Mouse (Mus musculus) lung, embryonic 14.5 days (tissue): ENCODE measurements around the gene Myd88. TPM values are rescaled to one million over a fixed set of nuclear protein-coding genes. Genes with fewer than 3 reads are reported as not detected.

ENCODE experiments used
- ATAC-seq: fragments of 200-750 bp; cut with Nextera tagmentation; 2 replicates; pipeline ENCODE4 v1.8.0; 2017; ENCODE audit warnings: mild to moderate bottlenecking, moderate TSS enrichment, moderate library complexity; ENCODE audit not compliant: insufficient read depth
- DNase-seq: peaks from one replicate; pipeline ENCODE4 v3.0.0-alpha.2; 2015
- H3K27ac ChIP-seq: fragments of 300-500 bp; sonication (generic); 2 replicates; pipeline ENCODE4 v1.5.1; 2014; ENCODE audit warnings: low read depth, mild to moderate bottlenecking, moderate library complexity
- H3K27me3 ChIP-seq: fragments of 300-500 bp; sonication (generic); 2 replicates; pipeline ENCODE4 v1.6.1; 2014; ENCODE audit warnings: low read length, control low read depth; ENCODE audit not compliant: insufficient read depth
- H3K36me3 ChIP-seq: fragments of 300-500 bp; sonication (generic); 2 replicates; pipeline ENCODE4 v1.6.1; 2014; ENCODE audit warnings: control low read depth; ENCODE audit not compliant: insufficient read depth
- H3K4me1 ChIP-seq: fragments of 300-500 bp; sonication (generic); 2 replicates; pipeline ENCODE4 v1.6.1; 2014; ENCODE audit warnings: antibody characterized with exemption, control low read depth; ENCODE audit not compliant: insufficient read depth
- H3K4me2 ChIP-seq: fragments of 300-500 bp; sonication (generic); 2 replicates; pipeline ENCODE4 v1.6.1; 2014; ENCODE audit warnings: mild to moderate bottlenecking
- H3K4me3 ChIP-seq: fragments of 300-500 bp; sonication (generic); 2 replicates; pipeline ENCODE4 v1.5.1; 2014; ENCODE audit warnings: low read depth, low read length
- H3K9ac ChIP-seq: fragments of 300-500 bp; sonication (generic); 2 replicates; pipeline ENCODE4 v1.6.1; 2014
- H3K9me3 ChIP-seq: fragments of 300-500 bp; sonication (generic); 2 replicates; pipeline ENCODE4 v1.6.1; 2016; ENCODE audit warnings: low read depth, low read length, control low read depth
- CTCF ChIP-seq: IDR thresholded peaks from 2 replicates; pipeline ENCODE4 v1.5.1; 2016; ENCODE audit warnings: antibody characterized with exemption, low read depth
- WGBS: fragments of 180-500 bp; shearing (Covaris S2); extraction: QIAGEN DNeasy Blood & Tissue Kit; methylation state at CpG from one replicate; pipeline ENCODE4 v1.1.7; 2014; 5-methylcytosine and 5-hydroxymethylcytosine counted together
- polyA plus RNA-seq: library from polyadenylated mRNA; unstranded; fragments of >200 nt; fragmentation: Nextera tagmentation; extraction: Ambion mirVana; gene quantifications from 2 replicates; pipeline ENCODE4 v1.2.1, GENCODE M21; 2014

The Myd88 gene
- polyA plus RNA-seq, 1 experiment from 2014 or later = 21.8 TPM

DNA sequence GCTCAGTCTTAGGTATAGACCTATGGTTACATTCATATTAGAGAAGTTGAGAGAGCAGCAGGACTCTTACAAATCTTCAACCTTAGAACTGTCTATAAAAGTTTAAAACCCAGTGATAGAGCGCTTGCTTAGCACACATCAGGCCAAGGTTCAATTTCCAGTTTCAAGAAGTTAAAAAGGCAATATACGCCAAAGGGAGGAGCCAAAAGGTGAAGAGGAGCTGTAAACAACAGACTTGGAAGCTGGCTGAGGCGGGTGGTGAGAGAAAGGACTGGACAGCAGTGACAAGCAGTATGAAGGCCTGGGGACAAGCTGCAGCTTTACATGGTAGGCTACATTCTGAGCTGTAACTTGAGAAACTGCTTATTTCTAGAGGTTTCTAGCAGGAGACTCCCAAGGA lies 42.6 kb downstream of the Myd88 start:
- WGBS = 67% methylated on average over 3 of the region's 3 CpGs
- H3K9ac ChIP-seq = no peak overlapping the region
- H3K4me2 ChIP-seq = no peak overlapping the region
- no peaks in the 10 kb centered on the region for H3K4me1 ChIP-seq
- ATAC-seq (no peak), DNase-seq (no peak)
- peaks cover 19% of the 10 kb centered on the region; the same call in 1 of the 2 replicates for H3K36me3 ChIP-seq
- no peak overlapping the region for H3K27ac ChIP-seq
- no peak for TF ChIP-seq CTCF
- no peaks in the 10 kb centered on the region for H3K27me3 ChIP-seq
- no peak overlapping the region for H3K4me3 ChIP-seq
- H3K9me3 ChIP-seq = no peaks in the 10 kb centered on the region

DNA sequence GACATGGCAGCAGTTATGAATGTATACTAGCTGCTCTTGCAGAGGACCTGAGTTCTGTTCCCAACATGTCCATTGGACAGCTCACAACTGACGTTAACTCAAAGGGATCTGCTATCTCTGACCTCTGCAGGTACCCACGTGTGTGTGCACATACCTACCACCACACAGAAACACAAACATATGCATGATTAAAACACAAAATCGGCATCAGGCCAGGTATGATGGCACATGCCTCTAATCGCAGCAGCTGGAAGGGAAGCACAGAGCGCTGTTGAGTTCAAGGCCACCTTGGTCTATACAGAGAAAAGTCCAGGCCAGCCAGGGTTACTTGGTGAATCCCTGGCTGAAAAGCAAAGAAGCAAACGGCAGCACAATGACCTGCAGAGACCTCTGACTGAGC lies 43.5 kb downstream of the Myd88 start:
- Histone ChIP-seq H3K27ac (no peak overlapping the region), H3K36me3 (peaks cover 19% of the 10 kb centered on the region; the same call in 1 of the 2 replicates), H3K9ac (no peak overlapping the region), H3K4me2 (no peak overlapping the region), H3K4me1 (no peaks in the 10 kb centered on the region), H3K27me3 (no peaks in the 10 kb centered on the region), H3K9me3 (no peaks in the 10 kb centered on the region), H3K4me3 (no peak overlapping the region)
- ATAC-seq (no peak), DNase-seq (no peak)
- 77% methylated on average over 6 of the region's 6 CpGs for WGBS
- no peak for TF ChIP-seq CTCF

- no peak overlapping the region for H3K4me3 ChIP-seq
- peaks cover 20% of the 10 kb centered on the region; the same call in 1 of the 2 replicates for H3K36me3 ChIP-seq
- 84% methylated on average over 3 of the region's 3 CpGs for WGBS
- H3K9me3 ChIP-seq = no peaks in the 10 kb centered on the region
- H3K4me1 ChIP-seq = no peaks in the 10 kb centered on the region
- H3K4me2 ChIP-seq = no peak overlapping the region
- no peak overlapping the region for H3K27ac ChIP-seq
- no peak for ATAC-seq
- no peak overlapping the region for H3K9ac ChIP-seq
- TF ChIP-seq CTCF = no peak
- H3K27me3 ChIP-seq = no peaks in the 10 kb centered on the region
- DNase-seq = no peak
Measured at GRCm38 (mm10) chr9:119290791-119291190, 50.4 kb downstream of the Myd88 start.

Other genes with a start within 250 kb of the Myd88 start
- gene Plcd1, start 247.9 kb downstream of the Myd88 start, polyA plus RNA-seq = 13.2 and 14.9 TPM in 2 replicates
- gene Dlec1, start 238.9 kb downstream of the Myd88 start, polyA plus RNA-seq = 1.0 and 1.1 TPM in 2 replicates
- 0.92 and 0.95 TPM in 2 replicates for gene Acaa1b, start 184.3 kb downstream of the Myd88 start, polyA plus RNA-seq
- not detected in 2 replicates for gene Gm47289, start 182.2 kb downstream of the Myd88 start, polyA plus RNA-seq
- gene Slc22a13, start 132.3 kb downstream of the Myd88 start, polyA plus RNA-seq = not detected in 2 replicates
- gene Oxsr1, start 19.0 kb downstream of the Myd88 start, polyA plus RNA-seq = 13.3 and 14.4 TPM in 2 replicates
- gene Acaa1a, start 1.7 kb downstream of the Myd88 start, polyA plus RNA-seq = 80.4 and 87.1 TPM in 2 replicates
- 5.7 and 7.9 TPM in 2 replicates for gene Xylb, start 16.0 kb upstream of the Myd88 start, polyA plus RNA-seq
- 0.35 TPM in 1 of 2 replicates, not detected in the other for gene Slc22a14, start 24.1 kb upstream of the Myd88 start, polyA plus RNA-seq
- gene Acvr2b, start 60.7 kb upstream of the Myd88 start, polyA plus RNA-seq = 22.7 and 28.2 TPM in 2 replicates
- gene Exog, start 103.5 kb upstream of the Myd88 start, polyA plus RNA-seq = 32.1 and 33.7 TPM in 2 replicates
- 0.76 and 0.95 TPM in 2 replicates for gene Scn5a, start 237.6 kb upstream of the Myd88 start, polyA plus RNA-seq